Mouse (Mus musculus) olfactory bulb, adult 2 months (tissue): ENCODE measurements around the gene Pqlc2.

Experiments
- CTCF ChIP-seq: fragments of 200-500 bp; IDR thresholded peaks from 2 replicates; pipeline ENCODE4 v1.5.1; 2012; ENCODE audit warnings: low read depth, mild to moderate bottlenecking, low read length, moderate library complexity; ENCODE audit not compliant: insufficient read depth
- POLR2A ChIP-seq: fragments of 200-500 bp; IDR thresholded peaks from 2 replicates; pipeline ENCODE4 v1.6.1; 2012; ENCODE audit warnings: mild to moderate bottlenecking, low read depth, low read length, moderate library complexity; ENCODE audit not compliant: insufficient read depth

DNA sequence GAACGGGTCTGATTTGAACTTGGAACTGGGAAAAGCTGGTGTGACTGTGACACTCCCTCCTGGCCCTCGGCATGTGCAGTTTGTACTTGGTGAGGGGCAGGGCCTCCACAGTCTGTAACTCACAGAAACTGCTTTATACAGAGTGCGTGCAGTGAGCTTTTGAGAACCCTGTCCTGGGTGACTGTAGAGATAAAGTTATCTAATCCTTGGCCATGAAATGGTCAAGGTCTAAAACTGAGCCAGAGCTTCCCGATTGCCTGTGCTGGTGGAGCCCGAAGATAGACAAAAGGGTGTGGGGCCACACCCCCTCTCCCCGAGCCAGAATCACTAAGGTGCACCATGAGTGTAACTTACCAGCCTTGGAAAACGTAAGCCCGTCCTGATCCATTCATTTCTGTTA, 59.6 kb downstream of the Pqlc2 start:
- TF ChIP-seq CTCF (no peak), POLR2A (no peak)
